Mouse (Mus musculus) liver, embryonic 14.5 days (tissue): Measurements from ENCODE around the gene Med11.

Experiments used
- CTCF ChIP-seq: IDR thresholded peaks from 2 replicates; pipeline ENCODE4 v1.5.1; 2016; ENCODE audit warnings: antibody characterized with exemption, low read depth, control low read depth
- EP300 ChIP-seq: IDR thresholded peaks from 2 replicates; pipeline ENCODE4 v1.6.1; 2016; ENCODE audit warnings: antibody characterized with exemption, low read depth

DNA sequence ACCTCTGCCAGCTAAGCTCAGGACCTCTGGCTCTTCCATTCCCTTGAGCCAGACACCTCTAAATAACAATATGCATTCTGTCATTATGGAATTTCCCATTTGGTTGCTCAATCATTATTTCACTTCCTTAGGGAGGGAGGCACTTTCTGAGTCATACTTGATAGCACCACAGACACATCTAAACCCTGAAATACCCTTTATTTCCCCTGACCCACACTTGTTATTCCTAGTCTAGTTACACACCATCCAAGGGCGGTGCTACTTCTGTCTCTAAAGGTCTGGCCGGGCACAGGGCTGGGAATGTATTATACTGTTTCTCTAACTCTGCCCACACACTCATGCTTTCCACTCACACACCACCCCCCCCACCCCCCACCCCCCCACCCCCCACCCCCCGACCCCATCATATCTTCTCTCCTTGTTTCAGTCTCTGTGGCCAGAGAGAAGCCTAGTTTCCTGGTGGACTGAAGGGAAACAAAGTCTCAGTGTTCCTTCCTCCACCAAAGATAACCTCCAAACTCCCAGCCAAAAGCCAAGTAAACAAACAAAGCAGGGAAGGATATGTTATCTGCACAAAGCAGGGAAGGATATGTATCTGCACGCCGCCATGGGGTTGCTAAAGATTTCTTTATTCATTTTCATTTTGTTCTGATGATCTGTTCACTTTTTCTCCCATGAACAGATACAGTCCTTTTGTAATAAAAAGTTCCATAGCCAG is 16.3 kb downstream of the Med11 start:
- no peak for TF ChIP-seq EP300
- TF ChIP-seq CTCF = no peak
